ENCODE assay signal across 9 mouse cellular contexts in genomic region chr7:80444401-80445249, GRCm38 (mm10). TPM values are rescaled to one million over a fixed set of nuclear protein-coding genes. Genes with fewer than 3 reads are reported as not detected.
DNase-seq lines count a peak whose midpoint lies in the region; ATAC-seq and TF ChIP-seq lines count a peak whose summit lies in the region.
"Had no signal": no experiment of that assay in that cellular context is flagged by ENCODE, and none has a peak within 500 bp of the region (broad histone marks: within the 10 kb centered on the region; RNA-seq: fewer than 3 reads in every experiment).

No protein-coding gene starts in this region.

- DNase-seq in cerebellum, postnatal 25 days = peak; percentile 32 to 59
- peak; percentile 49 for DNase-seq in adrenal gland, postnatal 25 days
- no peak for DNase-seq in left cerebral cortex, adult 8-10 months (ENCODE audit: low spot score in 2 of 2)
- DNase-seq in kidney, adult 2 months = no peak
- no peak for DNase-seq in retina, embryonic 14.5 days (ENCODE audit: low spot score)

- TF ChIP-seq POLR2A in kidney, adult 2 months (IDR thresholded peaks at IDR 0.05; ENCODE audit: low read depth, low read length) = no peak

- 81% methylated on average over 17 of the region's 17 CpGs for WGBS in kidney, adult 2 months

- no peak for ATAC-seq in cerebellum, adult (ENCODE audit: insufficient number of reproducible peaks, low FRiP score, low TSS enrichment)
- ATAC-seq in hematopoietic stem cell, adult 5-6 weeks (replicated peaks in 1 of 2; ENCODE audit: insufficient read depth in 1 of 2, low FRiP score in 2 of 2, low TSS enrichment in 1 of 2, low read depth in 1 of 2, poor library complexity in 2 of 2, severe bottlenecking in 2 of 2) = peak; percentile 36 to 43
- ATAC-seq in megakaryocyte progenitor cell, adult 5-6 weeks (replicated peaks; ENCODE audit: poor library complexity) = peak; percentile 51

- H3K4me1 ChIP-seq in kidney, adult 2 months (ENCODE audit: control insufficient read depth, insufficient read depth, low read length) = no peaks in the 10 kb centered on the region

- no peak overlapping the region for H3K27ac ChIP-seq in kidney, adult 2 months (ENCODE audit: insufficient read depth, low read depth, low read length)
- H3K27ac ChIP-seq: hindbrain, embryonic 15.5 days had no signal

- TF ChIP-seq CTCF in kidney, adult 2 months (conservative IDR thresholded peaks at IDR 0.05; ENCODE audit: insufficient read depth, insufficient read length, low read depth, low read length) = no peak

- H3K36me3 ChIP-seq in kidney, adult 2 months (ENCODE audit: control insufficient read depth, insufficient read depth, low read length) = no peaks in the 10 kb centered on the region
- H3K36me3 ChIP-seq: hindbrain, embryonic 15.5 days had no signal

- no peak overlapping the region for H3K4me3 ChIP-seq in kidney, adult 2 months (ENCODE audit: insufficient read depth, low read depth, low read length)
- H3K4me3 ChIP-seq: hindbrain, embryonic 15.5 days had no signal

- H3K27me3 ChIP-seq in kidney, adult 2 months (replicated peaks; ENCODE audit: control insufficient read depth, insufficient read depth, low read length) = no peaks in the 10 kb centered on the region
- H3K27me3 ChIP-seq: hindbrain, embryonic 15.5 days had no signal

RNA-seq across cellular contexts. Expression of gene Furin, which starts 39.4 kb away (rescaled TPM):
- total RNA-seq in adrenal gland, postnatal 25 days (2021) = 157 and 167 TPM in 2 replicates
- total RNA-seq in hematopoietic stem cell, adult 5-6 weeks (2017) = 11.7 and 14.1 TPM in 2 replicates
- 13.8 and 15.6 TPM in 2 replicates for total RNA-seq in megakaryocyte progenitor cell, adult 5-6 weeks (2015)
- total RNA-seq in megakaryocyte progenitor cell, adult 5-6 weeks (2017) = 7.2 and 10.2 TPM in 2 replicates
- total RNA-seq in left cerebral cortex, adult 8-10 months (2022) = 10 to 100 TPM; 30.7 to 33.6 (median 33.2) TPM
- 145 and 172 TPM in 2 replicates for polyA plus RNA-seq in kidney, adult 2 months (2012; rRNA removed)

RNA-seq across cellular contexts. Expression of gene Fes, which starts 56.9 kb away (rescaled TPM):
- 10.0 and 12.0 TPM in 2 replicates for total RNA-seq in adrenal gland, postnatal 25 days (2021)
- 52.5 and 84.0 TPM in 2 replicates for total RNA-seq in hematopoietic stem cell, adult 5-6 weeks (2017)
- total RNA-seq in megakaryocyte progenitor cell, adult 5-6 weeks (2015) = 117 and 126 TPM in 2 replicates
- total RNA-seq in megakaryocyte progenitor cell, adult 5-6 weeks (2017) = 97.6 and 158 TPM in 2 replicates
- total RNA-seq in left cerebral cortex, adult 8-10 months (2022) = 10 to 100 TPM in 1 of 4 experiments, 1 to 10 TPM in 3; 4.5 to 10.5 (median 6.9) TPM
- 10.0 and 10.8 TPM in 2 replicates for polyA plus RNA-seq in kidney, adult 2 months (2012; rRNA removed)

Comparison
In these comparisons a context has a peak if more than half of its experiments do, and no peak if none do; other contexts are left out.
1. DNase-seq: peak in cerebellum, postnatal 25 days (2 of 2) and adrenal gland, postnatal 25 days (single experiment); none in left cerebral cortex, adult 8-10 months (0 of 2), kidney, adult 2 months (single experiment) and retina, embryonic 14.5 days (single experiment).